Mouse (Mus musculus) cortical plate, adult 2 months (tissue): ENCODE measurements around the gene Nfam1.

Source experiments
- CTCF ChIP-seq: fragments of 200-500 bp; IDR thresholded peaks from 2 replicates; pipeline ENCODE4 v1.5.1; 2011; ENCODE audit warnings: mild to moderate bottlenecking, control low read depth, low read length; ENCODE audit not compliant: insufficient read depth; ENCODE audit errors: extremely low read depth
- POLR2A ChIP-seq: fragments of 200-500 bp; IDR thresholded peaks from 2 replicates; pipeline ENCODE4 v1.6.1; 2011; ENCODE audit warnings: mild to moderate bottlenecking, low read length, control low read depth; ENCODE audit not compliant: insufficient read depth; ENCODE audit errors: extremely low read depth

- no peak for TF ChIP-seq CTCF
- TF ChIP-seq POLR2A: no peak
Measured at GRCm38 (mm10) chr15:82964266-82964825, 68.8 kb downstream of the Nfam1 start.
